Mouse (Mus musculus): ENCODE results near the gene Cdc27. TPM values are rescaled to one million over a fixed set of nuclear protein-coding genes. Genes with fewer than 3 reads are reported as not detected.
"Not testable (repeated sequence)": the region's sequence is repeated elsewhere in the genome, so short reads cannot be mapped to it uniquely, and the experiment has no call there.

Cdc27 gene
- polyA plus RNA-seq, 1 experiment from 2014 or later = 41.8 TPM

DNA sequence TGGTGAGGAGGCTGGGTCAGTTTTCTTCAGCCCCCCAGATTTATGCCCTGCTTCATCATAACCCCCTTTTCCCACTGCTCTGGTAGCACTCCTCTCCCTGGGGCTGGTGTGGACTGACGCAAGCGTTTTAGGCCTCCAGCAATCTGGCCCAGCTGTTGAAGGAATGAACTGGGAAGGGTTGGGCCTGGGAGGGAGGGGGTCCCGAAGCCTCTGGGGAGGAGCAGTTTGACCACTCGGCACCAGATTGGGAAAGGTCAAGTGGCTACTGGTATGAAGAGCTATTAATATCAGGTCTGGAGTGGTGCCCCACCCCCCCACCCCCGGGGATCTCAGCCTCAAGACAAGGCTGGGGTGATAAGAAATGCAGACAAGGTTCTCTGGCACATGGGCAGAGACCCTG is 27.7 kb upstream of the Cdc27 start:
- Histone ChIP-seq H3K4me2 (ENCODE audit: low read length) (no peak overlapping the region), H3K9ac (ENCODE audit: low read length) (no peak overlapping the region), H3K4me1 (replicated peaks; ENCODE audit: control insufficient read depth, insufficient read depth, low read length) (peaks cover 6% of the 10 kb centered on the region; the same call in 1 of the 2 replicates), H3K4me3 (ENCODE audit: low read depth, low read length) (no peak overlapping the region), H3K36me3 (ENCODE audit: control insufficient read depth, insufficient read depth, low read length) (no peaks in the 10 kb centered on the region), H3K9me3 (ENCODE audit: control insufficient read depth, low read length) (no peaks in the 10 kb centered on the region), H3K27me3 (replicated peaks; ENCODE audit: control insufficient read depth, insufficient read depth, low read length) (no peaks in the 10 kb centered on the region), H3K27ac (ENCODE audit: low read depth) (no peak overlapping the region)
- DNase-seq (ENCODE audit: low spot score) = no peak
- WGBS = 20% methylated on average over 5 of the region's 5 CpGs
- ATAC-seq (replicated peaks; ENCODE audit: low FRiP score, low TSS enrichment, low read depth) = no peak

- H3K9me3 ChIP-seq (ENCODE audit: control insufficient read depth, low read length) = no peaks in the 10 kb centered on the region
- no peak overlapping the region for H3K4me3 ChIP-seq (ENCODE audit: low read depth, low read length)
- no peak overlapping the region for H3K9ac ChIP-seq (ENCODE audit: low read length)
- WGBS = 49% methylated on average over 10 of the region's 10 CpGs
- H3K27me3 ChIP-seq (replicated peaks; ENCODE audit: control insufficient read depth, insufficient read depth, low read length) = no peaks in the 10 kb centered on the region
- no peak overlapping the region for H3K4me2 ChIP-seq (ENCODE audit: low read length)
- H3K27ac ChIP-seq (ENCODE audit: low read depth) = no peak overlapping the region
- no peaks in the 10 kb centered on the region for H3K36me3 ChIP-seq (ENCODE audit: control insufficient read depth, insufficient read depth, low read length)
- peaks cover 4% of the 10 kb centered on the region; the same call in 1 of the 2 replicates for H3K4me1 ChIP-seq (replicated peaks; ENCODE audit: control insufficient read depth, insufficient read depth, low read length)
- DNase-seq (ENCODE audit: low spot score) (no peak), ATAC-seq (replicated peaks; ENCODE audit: low FRiP score, low TSS enrichment, low read depth) (no peak)
Observed at GRCm38 (mm10) chr11:104576772-104577612, 26.6 kb upstream of the Cdc27 start.

- H3K9me3 ChIP-seq (ENCODE audit: control insufficient read depth, low read length) = no peaks in the 10 kb centered on the region
- DNase-seq (ENCODE audit: low spot score) (no peak), ATAC-seq (replicated peaks; ENCODE audit: low FRiP score, low TSS enrichment, low read depth) (no peak)
- H3K27ac ChIP-seq (ENCODE audit: low read depth) = no peak overlapping the region
- no peak overlapping the region for H3K4me2 ChIP-seq (ENCODE audit: low read length)
- H3K4me3 ChIP-seq (ENCODE audit: low read depth, low read length) = no peak overlapping the region
- H3K36me3 ChIP-seq (ENCODE audit: control insufficient read depth, insufficient read depth, low read length) = no peaks in the 10 kb centered on the region
- H3K9ac ChIP-seq (ENCODE audit: low read length) = no peak overlapping the region
- no peaks in the 10 kb centered on the region for H3K4me1 ChIP-seq (replicated peaks; ENCODE audit: control insufficient read depth, insufficient read depth, low read length)
- 38% methylated on average over 2 of the region's 2 CpGs for WGBS
- H3K27me3 ChIP-seq (replicated peaks; ENCODE audit: control insufficient read depth, insufficient read depth, low read length) = no peaks in the 10 kb centered on the region
Observed at GRCm38 (mm10) chr11:104572566-104572965, 22.1 kb upstream of the Cdc27 start.

GRCm38 (mm10) chr11:104572091-104572490 is 21.7 kb upstream of the Cdc27 start:
- WGBS = 40% methylated on average over 7 of the region's 7 CpGs
- no peak overlapping the region for H3K27ac ChIP-seq (ENCODE audit: low read depth)
- no peak overlapping the region for H3K4me2 ChIP-seq (ENCODE audit: low read length)
- no peaks in the 10 kb centered on the region for H3K27me3 ChIP-seq (replicated peaks; ENCODE audit: control insufficient read depth, insufficient read depth, low read length)
- H3K4me3 ChIP-seq (ENCODE audit: low read depth, low read length) = no peak overlapping the region
- no peaks in the 10 kb centered on the region for H3K4me1 ChIP-seq (replicated peaks; ENCODE audit: control insufficient read depth, insufficient read depth, low read length)
- no peaks in the 10 kb centered on the region for H3K9me3 ChIP-seq (ENCODE audit: control insufficient read depth, low read length)
- no peaks in the 10 kb centered on the region for H3K36me3 ChIP-seq (ENCODE audit: control insufficient read depth, insufficient read depth, low read length)
- no peak overlapping the region for H3K9ac ChIP-seq (ENCODE audit: low read length)
- ATAC-seq (replicated peaks; ENCODE audit: low FRiP score, low TSS enrichment, low read depth) (no peak), DNase-seq (ENCODE audit: low spot score) (no peak)

DNA sequence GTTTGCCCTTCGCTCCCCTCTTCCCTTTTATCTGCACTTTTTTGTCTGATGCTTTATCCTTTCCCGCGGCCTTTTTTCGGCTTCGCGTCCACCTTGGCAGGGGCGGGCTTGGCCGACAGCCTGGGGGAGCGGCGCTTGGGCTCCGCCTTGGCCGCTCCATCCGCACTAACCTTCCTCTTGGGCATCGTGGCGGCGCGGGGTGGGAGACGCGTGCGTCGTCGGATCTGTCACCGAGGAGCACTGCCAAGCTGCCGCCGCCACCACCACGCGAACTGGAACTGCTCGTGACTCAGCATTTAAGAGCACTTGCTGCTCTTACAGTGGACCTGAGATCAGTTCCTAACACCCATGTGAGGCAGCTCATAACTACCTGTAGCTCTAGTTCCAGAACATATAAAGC is 21.0 kb upstream of the Cdc27 start:
- not testable (repeated sequence) for H3K27ac ChIP-seq (ENCODE audit: low read depth); H3K9me3 ChIP-seq (ENCODE audit: control insufficient read depth, low read length); H3K36me3 ChIP-seq (ENCODE audit: control insufficient read depth, insufficient read depth, low read length); H3K27me3 ChIP-seq (replicated peaks; ENCODE audit: control insufficient read depth, insufficient read depth, low read length); H3K4me1 ChIP-seq (replicated peaks; ENCODE audit: control insufficient read depth, insufficient read depth, low read length); ATAC-seq (replicated peaks; ENCODE audit: low FRiP score, low TSS enrichment, low read depth)
- DNase-seq (ENCODE audit: low spot score) = peak; percentile 64
- peak overlapping the region; percentile 65 for H3K4me2 ChIP-seq (ENCODE audit: low read length)
- WGBS = 4% methylated on average over 28 of the region's 28 CpGs
- 0 out of 2 replicates have a peak overlapping the region, but pooled peaks have one; percentile 13 for H3K9ac ChIP-seq (ENCODE audit: low read length)
- H3K4me3 ChIP-seq (ENCODE audit: low read depth, low read length) = peak overlapping the region; percentile 33

DNA sequence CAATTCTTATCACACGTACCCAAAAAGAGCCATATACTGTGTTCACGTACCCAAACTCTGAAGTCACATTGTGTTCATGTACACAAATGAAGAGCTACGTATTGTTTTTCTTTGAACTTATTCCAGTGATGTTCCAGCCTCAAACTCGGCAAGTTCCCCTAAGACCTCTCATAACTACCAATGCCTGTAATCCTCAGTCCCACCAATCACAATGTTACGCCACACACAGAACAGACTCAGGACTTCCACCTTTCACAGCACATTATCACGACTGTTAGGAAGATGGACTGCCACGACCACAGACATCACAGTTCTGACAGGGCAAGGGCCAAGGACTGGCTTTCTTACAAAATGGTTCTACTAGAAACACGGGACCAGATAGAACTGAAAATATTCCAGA is 20.1 kb upstream of the Cdc27 start:
- ATAC-seq (replicated peaks; ENCODE audit: low FRiP score, low TSS enrichment, low read depth); DNase-seq (ENCODE audit: low spot score); H3K4me3 ChIP-seq (ENCODE audit: low read depth, low read length); H3K36me3 ChIP-seq (ENCODE audit: control insufficient read depth, insufficient read depth, low read length); H3K27me3 ChIP-seq (replicated peaks; ENCODE audit: control insufficient read depth, insufficient read depth, low read length); H3K27ac ChIP-seq (ENCODE audit: low read depth); H3K9ac ChIP-seq (ENCODE audit: low read length); H3K4me2 ChIP-seq (ENCODE audit: low read length); H3K4me1 ChIP-seq (replicated peaks; ENCODE audit: control insufficient read depth, insufficient read depth, low read length); H3K9me3 ChIP-seq (ENCODE audit: control insufficient read depth, low read length): not testable (repeated sequence)
- WGBS = 77% methylated on average over 8 of the region's 8 CpGs

DNA sequence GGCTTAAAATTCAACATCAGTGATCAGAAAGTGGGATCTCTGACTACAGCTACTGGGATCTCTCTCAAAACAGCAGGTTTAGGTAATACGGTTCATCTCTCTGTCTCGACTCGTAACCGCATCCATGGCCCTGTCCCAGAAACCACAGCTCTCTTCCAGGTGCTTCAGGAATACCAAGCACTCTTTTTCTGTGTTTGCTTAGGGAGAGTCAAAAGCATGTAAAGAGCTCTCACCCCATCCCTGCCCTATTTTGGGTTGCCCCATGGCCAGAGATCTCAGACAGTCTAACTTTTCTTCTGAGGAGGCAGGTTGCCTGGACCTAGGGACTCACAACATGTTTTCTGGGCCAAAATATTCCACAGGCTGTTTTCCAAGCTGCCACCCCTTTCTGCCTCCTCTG is 17.9 kb upstream of the Cdc27 start:
- Histone ChIP-seq H3K4me3 (ENCODE audit: low read depth, low read length) (no peak overlapping the region), H3K27ac (ENCODE audit: low read depth) (no peak overlapping the region), H3K27me3 (replicated peaks; ENCODE audit: control insufficient read depth, insufficient read depth, low read length) (no peaks in the 10 kb centered on the region), H3K9ac (ENCODE audit: low read length) (no peak overlapping the region), H3K4me1 (replicated peaks; ENCODE audit: control insufficient read depth, insufficient read depth, low read length) (no peaks in the 10 kb centered on the region), H3K9me3 (ENCODE audit: control insufficient read depth, low read length) (no peaks in the 10 kb centered on the region), H3K36me3 (ENCODE audit: control insufficient read depth, insufficient read depth, low read length) (no peaks in the 10 kb centered on the region), H3K4me2 (ENCODE audit: low read length) (no peak overlapping the region)
- DNase-seq (ENCODE audit: low spot score) = no peak
- 97% methylated on average over 4 of the region's 4 CpGs for WGBS
- ATAC-seq (replicated peaks; ENCODE audit: low FRiP score, low TSS enrichment, low read depth) = no peak

DNA sequence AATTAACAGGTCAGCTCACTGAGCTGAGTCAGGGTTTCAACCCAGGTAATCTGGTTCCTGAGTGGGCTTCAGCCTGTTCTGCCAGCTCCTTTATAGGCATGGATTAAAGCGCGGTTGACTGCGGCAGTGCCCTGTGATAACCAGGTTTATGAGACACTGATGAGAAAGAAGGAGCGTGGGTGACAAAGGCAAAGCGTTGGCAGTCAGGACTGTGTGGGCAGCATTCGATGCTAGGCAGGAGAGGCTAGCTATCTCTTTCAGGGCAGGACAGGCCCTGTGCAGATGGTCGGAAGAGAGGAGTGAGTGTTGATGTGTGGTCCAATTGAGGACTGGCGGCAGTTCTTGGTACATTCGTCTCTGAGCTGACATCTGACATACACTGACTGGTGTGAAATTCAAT is 17.3 kb upstream of the Cdc27 start:
- Histone ChIP-seq H3K4me3 (ENCODE audit: low read depth, low read length) (no peak overlapping the region), H3K9me3 (ENCODE audit: control insufficient read depth, low read length) (no peaks in the 10 kb centered on the region), H3K27me3 (replicated peaks; ENCODE audit: control insufficient read depth, insufficient read depth, low read length) (no peaks in the 10 kb centered on the region), H3K4me2 (ENCODE audit: low read length) (no peak overlapping the region), H3K36me3 (ENCODE audit: control insufficient read depth, insufficient read depth, low read length) (no peaks in the 10 kb centered on the region), H3K9ac (ENCODE audit: low read length) (no peak overlapping the region), H3K4me1 (replicated peaks; ENCODE audit: control insufficient read depth, insufficient read depth, low read length) (no peaks in the 10 kb centered on the region), H3K27ac (ENCODE audit: low read depth) (no peak overlapping the region)
- ATAC-seq (replicated peaks; ENCODE audit: low FRiP score, low TSS enrichment, low read depth) (no peak), DNase-seq (ENCODE audit: low spot score) (no peak)
- 82% methylated on average over 9 of the region's 9 CpGs for WGBS

- DNase-seq (ENCODE audit: low spot score) (no peak), ATAC-seq (replicated peaks; ENCODE audit: low FRiP score, low TSS enrichment, low read depth) (no peak)
- no peaks in the 10 kb centered on the region for H3K36me3 ChIP-seq (ENCODE audit: control insufficient read depth, insufficient read depth, low read length)
- no peaks in the 10 kb centered on the region for H3K9me3 ChIP-seq (ENCODE audit: control insufficient read depth, low read length)
- no peaks in the 10 kb centered on the region for H3K27me3 ChIP-seq (replicated peaks; ENCODE audit: control insufficient read depth, insufficient read depth, low read length)
- H3K4me3 ChIP-seq (ENCODE audit: low read depth, low read length) = no peak overlapping the region
- H3K9ac ChIP-seq (ENCODE audit: low read length) = no peak overlapping the region
- no peak overlapping the region for H3K4me2 ChIP-seq (ENCODE audit: low read length)
- WGBS = 86% methylated on average over 2 of the region's 2 CpGs
- no peak overlapping the region for H3K27ac ChIP-seq (ENCODE audit: low read depth)
- no peaks in the 10 kb centered on the region for H3K4me1 ChIP-seq (replicated peaks; ENCODE audit: control insufficient read depth, insufficient read depth, low read length)
Observed at GRCm38 (mm10) chr11:104566796-104567195, 16.4 kb upstream of the Cdc27 start.

Measured in intestine, embryonic 14.5 days (tissue).